Mouse (Mus musculus) heart, postnatal 4 days (tissue): ENCODE results near the gene Chrm3. TPM values are rescaled to one million over a fixed set of nuclear protein-coding genes. Genes with fewer than 3 reads are reported as not detected.

Source experiments
- DNase-seq: peaks from one replicate; pipeline ENCODE4 v3.0.0; 2021
- total RNA-seq, 2 experiments: library from RNA; stranded (reverse); gene quantifications; 2 replicates each; pipeline ENCODE4 v1.2.3; 2021

Gene Chrm3
- total RNA-seq, 2 experiments from 2014 or later: 1.6 to 1.8 TPM

GRCm38 (mm10) chr13:9983293-9983692 lies 377.4 kb downstream of the Chrm3 start:
- no peak for DNase-seq

GRCm38 (mm10) chr13:9977699-9978098 lies 382.9 kb downstream of the Chrm3 start:
- no peak for DNase-seq

- DNase-seq: no peak
Observed at GRCm38 (mm10) chr13:9973742-9974321, 386.8 kb downstream of the Chrm3 start.

GRCm38 (mm10) chr13:9971845-9972244 lies 388.8 kb downstream of the Chrm3 start:
- DNase-seq: no peak

- no peak for DNase-seq
Observed at GRCm38 (mm10) chr13:9952619-9953018, 408.0 kb downstream of the Chrm3 start.

- no peak for DNase-seq
Observed at GRCm38 (mm10) chr13:9951376-9951775, 409.3 kb downstream of the Chrm3 start.

GRCm38 (mm10) chr13:9949091-9949490 lies 411.6 kb downstream of the Chrm3 start:
- DNase-seq: no peak

- DNase-seq: peak; percentile 5
Observed at GRCm38 (mm10) chr13:9940186-9940585, 420.5 kb downstream of the Chrm3 start.

- DNase-seq: peak; percentile 22
Observed at GRCm38 (mm10) chr13:9938798-9939485, 421.7 kb downstream of the Chrm3 start.

GRCm38 (mm10) chr13:9932714-9933113 lies 427.9 kb downstream of the Chrm3 start:
- DNase-seq: no peak

GRCm38 (mm10) chr13:9930606-9931005 lies 430.0 kb downstream of the Chrm3 start:
- DNase-seq: no peak

GRCm38 (mm10) chr13:9929978-9930377 lies 430.7 kb downstream of the Chrm3 start:
- DNase-seq: peak; percentile 29

- no peak for DNase-seq
Observed at GRCm38 (mm10) chr13:9921150-9921549, 439.5 kb downstream of the Chrm3 start.

GRCm38 (mm10) chr13:9912697-9913096 lies 447.9 kb downstream of the Chrm3 start:
- DNase-seq: no peak

GRCm38 (mm10) chr13:9908707-9909106 lies 451.9 kb downstream of the Chrm3 start:
- DNase-seq: no peak

GRCm38 (mm10) chr13:9907202-9907601 lies 453.4 kb downstream of the Chrm3 start:
- DNase-seq: no peak

- DNase-seq: no peak
Observed at GRCm38 (mm10) chr13:9904455-9904854, 456.2 kb downstream of the Chrm3 start.

- no peak for DNase-seq
Observed at GRCm38 (mm10) chr13:9900653-9901385, 459.8 kb downstream of the Chrm3 start.

GRCm38 (mm10) chr13:9898664-9899369 lies 461.8 kb downstream of the Chrm3 start:
- DNase-seq: no peak

GRCm38 (mm10) chr13:9897231-9897630 lies 463.4 kb downstream of the Chrm3 start:
- no peak for DNase-seq

GRCm38 (mm10) chr13:9895045-9895625 lies 465.5 kb downstream of the Chrm3 start:
- no peak for DNase-seq

GRCm38 (mm10) chr13:9891088-9891487 lies 469.6 kb downstream of the Chrm3 start:
- no peak for DNase-seq

GRCm38 (mm10) chr13:9890460-9890859 lies 470.2 kb downstream of the Chrm3 start:
- no peak for DNase-seq
